Mouse (Mus musculus): ENCODE results near the gene Tceal8. TPM values are rescaled to one million over a fixed set of nuclear protein-coding genes. Genes with fewer than 3 reads are reported as not detected.

Gene Tceal8
- polyA plus RNA-seq, 1 experiment from 2014 or later = 187 TPM

DNA sequence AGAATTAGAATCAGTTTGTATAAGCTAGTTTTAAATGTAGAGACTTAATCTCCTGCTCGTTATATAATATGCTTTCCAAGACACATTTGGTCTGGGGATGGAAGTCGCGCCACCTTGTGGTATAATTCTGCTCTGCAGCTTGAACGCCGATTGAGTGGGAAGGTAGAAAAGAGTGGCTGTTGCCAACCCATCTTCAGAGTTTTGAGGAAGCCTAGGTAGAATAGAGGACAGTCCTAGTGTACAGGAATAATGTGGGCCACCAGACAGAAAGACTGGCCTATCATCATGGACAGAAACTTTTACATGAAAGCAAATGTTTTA lies 44.4 kb downstream of the Tceal8 start:
- no peaks in the 10 kb centered on the region for H3K9me3 ChIP-seq (replicated peaks)
- H3K36me3 ChIP-seq (replicated peaks) = no peaks in the 10 kb centered on the region
- peak; percentile 40 for ATAC-seq (ENCODE audit: insufficient read depth)
- 0 out of 2 replicates have a peak, but pooled peaks cover 3% of the 10 kb centered on the region for H3K4me1 ChIP-seq (replicated peaks)
- no peak overlapping the region for H3K4me2 ChIP-seq
- H3K27me3 ChIP-seq = no peaks in the 10 kb centered on the region
- no peak overlapping the region for H3K9ac ChIP-seq
- 12% methylated on average over 5 of the region's 5 CpGs for WGBS (ENCODE audit: insufficient replicate concordance)
- H3K4me3 ChIP-seq (replicated peaks) = no peak overlapping the region
- no peak overlapping the region for H3K27ac ChIP-seq (replicated peaks)

DNA sequence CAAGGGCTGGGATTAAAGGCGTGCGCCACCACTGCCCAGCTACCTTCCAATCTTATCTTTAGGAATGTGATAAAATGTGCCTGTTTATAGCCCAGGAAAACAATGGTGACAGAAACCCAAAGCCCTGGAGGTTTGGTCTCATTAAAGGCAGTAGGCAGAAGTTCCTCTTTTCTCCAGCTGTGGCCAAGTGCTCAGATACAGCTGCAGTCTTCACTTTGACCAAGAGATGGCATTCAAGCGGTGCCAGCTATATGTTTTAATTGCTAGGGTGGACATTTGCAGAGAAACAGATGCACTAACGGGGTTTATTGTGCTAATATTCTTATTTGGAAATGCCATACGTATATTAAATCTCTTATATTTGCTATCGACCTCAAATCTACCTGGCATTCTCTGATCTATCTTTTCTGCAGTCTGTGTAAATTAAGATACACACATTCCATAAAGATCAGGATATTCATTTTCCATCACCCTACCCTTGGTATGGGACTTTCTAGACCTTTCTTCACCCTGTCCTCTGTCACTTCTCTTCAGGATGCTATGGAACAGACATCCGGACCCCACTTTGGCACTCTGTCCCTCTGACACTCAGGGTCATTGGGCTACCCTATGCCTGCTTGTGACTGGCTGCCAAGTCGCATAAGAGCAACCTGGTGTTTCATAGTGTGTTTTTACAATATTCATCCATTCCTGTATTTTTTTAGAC lies 45.0 kb downstream of the Tceal8 start:
- peak; percentile 44; the same call in 1 of the 2 replicates for ATAC-seq (ENCODE audit: insufficient read depth)

More for the DNA sequence above, 45.0 kb downstream of the Tceal8 start:
- H3K4me3 ChIP-seq (replicated peaks) = no peak overlapping the region
- no peak overlapping the region for H3K27ac ChIP-seq (replicated peaks)
- H3K4me1 ChIP-seq (replicated peaks) = 0 out of 2 replicates have a peak, but pooled peaks cover 3% of the 10 kb centered on the region
- H3K9me3 ChIP-seq (replicated peaks) = no peaks in the 10 kb centered on the region
- H3K27me3 ChIP-seq = no peaks in the 10 kb centered on the region
- 40% methylated on average over 8 of the region's 8 CpGs for WGBS (ENCODE audit: insufficient replicate concordance)
- H3K9ac ChIP-seq = no peak overlapping the region
- no peaks in the 10 kb centered on the region for H3K36me3 ChIP-seq (replicated peaks)
- no peak overlapping the region; the same call in 1 of the 2 replicates for H3K4me2 ChIP-seq

Small RNA genes within 50 kb of the gene (microRNA-seq; reads per million reads assigned to microRNA genes)
- gene Mir6383 = not detected

Other genes with a start within 250 kb of the Tceal8 start
- gene Arxes2, start 178.5 kb downstream of the Tceal8 start, polyA plus RNA-seq (2015; fragmentation: Nextera tagmentation; extraction: Ambion mirVana) = 14.4 and 18.1 TPM in 2 replicates
- 6.6 and 6.7 TPM in 2 replicates for gene Arxes1, start 139.0 kb downstream of the Tceal8 start, polyA plus RNA-seq (2015; fragmentation: Nextera tagmentation; extraction: Ambion mirVana)
- 147 and 153 TPM in 2 replicates for gene Bex2, start 104.1 kb downstream of the Tceal8 start, polyA plus RNA-seq (2015; fragmentation: Nextera tagmentation; extraction: Ambion mirVana)
- 0.15 and 0.18 TPM in 2 replicates for gene Nxf3, start 87.1 kb downstream of the Tceal8 start, polyA plus RNA-seq (2015; fragmentation: Nextera tagmentation; extraction: Ambion mirVana)
- gene Bex4, start 33.3 kb downstream of the Tceal8 start, polyA plus RNA-seq (2015; fragmentation: Nextera tagmentation; extraction: Ambion mirVana) = 128 and 149 TPM in 2 replicates
- gene Tceal5, start 31.5 kb upstream of the Tceal8 start, polyA plus RNA-seq (2015; fragmentation: Nextera tagmentation; extraction: Ambion mirVana) = 8.8 and 10.7 TPM in 2 replicates
- 8.2 and 14.3 TPM in 2 replicates for gene Tceal7, start 42.4 kb upstream of the Tceal8 start, polyA plus RNA-seq (2015; fragmentation: Nextera tagmentation; extraction: Ambion mirVana)
- gene Bex1, start 43.2 kb upstream of the Tceal8 start, polyA plus RNA-seq (2015; fragmentation: Nextera tagmentation; extraction: Ambion mirVana) = 187 and 201 TPM in 2 replicates
- 221 and 239 TPM in 2 replicates for gene Tceal9, start 72.7 kb upstream of the Tceal8 start, polyA plus RNA-seq (2015; fragmentation: Nextera tagmentation; extraction: Ambion mirVana)
- 201 and 212 TPM in 2 replicates for gene Bex3, start 97.9 kb upstream of the Tceal8 start, polyA plus RNA-seq (2015; fragmentation: Nextera tagmentation; extraction: Ambion mirVana)